Mouse (Mus musculus) limb, embryonic 10.5 days (tissue): ENCODE results near the gene Zfp534. TPM values are rescaled to one million over a fixed set of nuclear protein-coding genes. Genes with fewer than 3 reads are reported as not detected.
"Not testable (repeated sequence)": the region's sequence is repeated elsewhere in the genome, so short reads cannot be mapped to it uniquely, and the experiment has no call there.

Experiments used
- DNase-seq: peaks from one replicate; pipeline ENCODE4 v3.0.0-alpha.2; 2017; ENCODE audit warnings: low spot score
- H3K27ac ChIP-seq: fragments of 300-500 bp; sonication (generic); 2 replicates; pipeline ENCODE4 v1.5.1; 2016; ENCODE audit warnings: mild to moderate bottlenecking
- H3K27me3 ChIP-seq: fragments of 300-500 bp; sonication (generic); 2 replicates; pipeline ENCODE4 v1.6.1; 2016; ENCODE audit warnings: low read depth, mild to moderate bottlenecking; ENCODE audit not compliant: poor library complexity, severe bottlenecking
- H3K36me3 ChIP-seq: fragments of 300-500 bp; sonication (generic); 2 replicates; pipeline ENCODE4 v1.6.1; 2016; ENCODE audit warnings: mild to moderate bottlenecking, moderate library complexity
- H3K4me1 ChIP-seq: fragments of 300-500 bp; sonication (generic); 2 replicates; pipeline ENCODE4 v1.6.1; 2016
- H3K4me3 ChIP-seq: fragments of 300-500 bp; sonication (generic); 2 replicates; pipeline ENCODE4 v1.5.1; 2016; ENCODE audit warnings: mild to moderate bottlenecking, moderate library complexity
- H3K9me3 ChIP-seq: fragments of 300-500 bp; sonication (generic); replicated peaks from 2 replicates; pipeline ENCODE4 v1.6.1; 2016; ENCODE audit warnings: mild to moderate bottlenecking
- WGBS: fragments of 180-500 bp; shearing (Covaris S2); methylation state at CpG from one replicate; pipeline ENCODE4 v1.1.7; 2016; 5-methylcytosine and 5-hydroxymethylcytosine counted together
- polyA plus RNA-seq: library from polyadenylated mRNA; unstranded; fragments of >200 nt; fragmentation: Nextera tagmentation; extraction: Ambion mirVana; gene quantifications from 2 replicates; pipeline ENCODE4 v1.2.1, GENCODE M21; 2016

Gene Zfp534
- polyA plus RNA-seq: not detected in 2 replicates

GRCm38 (mm10) chr4:147702453-147702852 lies at the start of gene Zfp534:
Gene Zfp534, minus strand, starts transcription at chr4:147702553.
- WGBS: 90% methylated on average over 3 of the region's 3 CpGs
- not testable (repeated sequence) for H3K9me3 ChIP-seq

DNA sequence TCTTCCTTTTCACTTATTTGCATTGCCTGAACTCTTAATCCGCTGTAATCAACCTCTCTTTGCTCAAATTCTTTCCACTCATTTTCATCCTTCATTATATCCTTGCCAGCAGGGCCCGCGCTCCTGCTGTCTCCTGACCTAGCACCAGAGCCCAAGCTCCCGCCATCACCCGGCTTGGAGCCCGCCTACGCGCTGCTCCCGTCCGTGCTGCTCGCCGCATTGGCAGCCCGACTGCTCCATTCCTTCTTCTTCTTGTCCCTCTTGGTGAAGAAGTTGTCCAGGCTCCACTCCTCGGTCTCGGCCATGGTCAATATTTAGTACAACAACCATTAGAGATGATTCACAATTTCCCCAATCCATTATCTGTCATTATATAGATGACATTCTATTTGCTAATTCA lies 43.9 kb upstream of the Zfp534 start:
- H3K36me3 ChIP-seq, H3K4me3 ChIP-seq, H3K4me1 ChIP-seq, H3K9me3 ChIP-seq, H3K27ac ChIP-seq, DNase-seq, H3K27me3 ChIP-seq: not testable (repeated sequence)
- WGBS: 95% methylated on average over 14 of the region's 15 CpGs

More at GRCm38 (mm10) chr4:147702453-147702852, at the start of gene Zfp534:
- DNase-seq, H3K27me3 ChIP-seq, H3K27ac ChIP-seq, H3K36me3 ChIP-seq, H3K4me1 ChIP-seq, H3K4me3 ChIP-seq: not testable (repeated sequence)

- DNase-seq: peak; percentile 58
- not testable (repeated sequence) for H3K36me3 ChIP-seq, H3K9me3 ChIP-seq, H3K27ac ChIP-seq, H3K27me3 ChIP-seq, H3K4me1 ChIP-seq
- 28% methylated on average over 63 of the region's 63 CpGs for WGBS
- peak overlapping the region; percentile 48 for H3K4me3 ChIP-seq
Observed at GRCm38 (mm10) chr4:147738636-147739369, 36.5 kb upstream of the Zfp534 start.

DNA sequence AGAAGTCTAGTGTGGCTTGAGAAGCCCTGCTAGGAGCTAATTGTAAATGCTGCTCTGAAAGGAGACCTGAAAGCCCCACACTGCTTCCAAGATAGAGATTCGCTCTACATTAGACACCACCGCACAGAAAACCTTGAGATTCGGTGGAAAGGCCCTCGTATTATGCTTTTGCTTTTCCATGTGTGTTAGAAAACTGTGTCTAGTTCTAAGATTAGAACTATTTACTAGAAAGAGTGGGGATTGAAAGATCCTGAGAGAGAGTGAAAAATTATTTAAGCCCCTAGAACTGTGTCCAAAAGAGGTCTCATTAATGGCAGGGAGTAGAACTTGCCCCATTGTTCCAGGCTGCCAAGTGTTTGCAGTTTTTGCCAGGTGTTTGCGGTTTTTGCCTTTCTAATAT lies 47.1 kb downstream of the Zfp534 start:
- not testable (repeated sequence) for H3K36me3 ChIP-seq, H3K4me3 ChIP-seq, H3K9me3 ChIP-seq, H3K27me3 ChIP-seq, H3K4me1 ChIP-seq, DNase-seq, H3K27ac ChIP-seq
- WGBS: 94% methylated on average over 5 of the region's 5 CpGs

- H3K4me1 ChIP-seq, H3K36me3 ChIP-seq, H3K4me3 ChIP-seq, H3K27ac ChIP-seq, H3K27me3 ChIP-seq, DNase-seq, H3K9me3 ChIP-seq: not testable (repeated sequence)
- no CpG with 5 or more reads among the region's 3 CpGs for WGBS
Observed at GRCm38 (mm10) chr4:147647407-147647806, 54.9 kb downstream of the Zfp534 start.

DNA sequence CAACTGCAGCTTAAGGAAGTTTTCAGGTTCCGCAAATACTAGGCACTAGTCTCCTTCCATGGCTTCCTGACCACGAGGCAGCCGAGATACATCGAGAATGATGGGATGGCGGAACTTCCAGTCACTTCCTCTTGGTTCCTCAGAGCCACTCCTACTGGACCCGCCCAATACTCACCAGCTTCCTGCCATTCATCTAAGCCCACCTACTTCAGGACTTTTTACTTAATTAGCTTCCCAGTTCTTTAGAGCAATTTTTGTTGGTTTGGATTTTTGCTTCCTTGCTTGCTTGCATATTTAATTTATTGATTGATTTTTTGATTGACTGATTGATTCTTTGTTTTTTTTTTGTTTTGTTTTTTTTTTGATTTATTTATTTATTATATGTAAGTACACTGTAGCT lies 59.9 kb downstream of the Zfp534 start, which contains the start of gene Zfp979:
TSS of gene Zfp979 (minus strand) at position 101 of the 400 bp plus-strand sequence.
- H3K4me1 ChIP-seq, H3K27ac ChIP-seq, DNase-seq, H3K4me3 ChIP-seq, H3K27me3 ChIP-seq, H3K9me3 ChIP-seq, H3K36me3 ChIP-seq: not testable (repeated sequence)
- WGBS: no CpG with 5 or more reads among the region's 6 CpGs

GRCm38 (mm10) chr4:147641932-147642331 lies 60.4 kb downstream of the Zfp534 start:
- not testable (repeated sequence) for DNase-seq, H3K27ac ChIP-seq, H3K4me1 ChIP-seq, H3K36me3 ChIP-seq, H3K9me3 ChIP-seq, H3K27me3 ChIP-seq, H3K4me3 ChIP-seq
- WGBS: 48% methylated on average over 2 of the region's 3 CpGs

GRCm38 (mm10) chr4:147633818-147634262 lies 68.5 kb downstream of the Zfp534 start:
- H3K27ac ChIP-seq, H3K9me3 ChIP-seq, H3K4me1 ChIP-seq, H3K27me3 ChIP-seq, DNase-seq, H3K4me3 ChIP-seq, H3K36me3 ChIP-seq: not testable (repeated sequence)
- WGBS: no CpG with 5 or more reads among the region's 2 CpGs

Other genes with a start within 250 kb of the Zfp534 start
- 12.3 and 13.5 TPM in 2 replicates for gene Zfp982, start 210.1 kb downstream of the Zfp534 start, polyA plus RNA-seq
- gene Gm16503, start 162.3 kb downstream of the Zfp534 start, polyA plus RNA-seq: 0.75 and 1.0 TPM in 2 replicates
- gene Zfp985, start 149.3 kb downstream of the Zfp534 start, polyA plus RNA-seq: 0.25 and 0.34 TPM in 2 replicates
- 3.3 and 3.7 TPM in 2 replicates for gene Zfp979, start 60.0 kb downstream of the Zfp534 start, polyA plus RNA-seq
- 9.0 and 9.3 TPM in 2 replicates for gene Zfp984, start 107.2 kb upstream of the Zfp534 start, polyA plus RNA-seq
- gene Zfp933, start 145.8 kb upstream of the Zfp534 start, polyA plus RNA-seq: 5.2 and 5.4 TPM in 2 replicates
- gene Miip, start 166.3 kb upstream of the Zfp534 start, polyA plus RNA-seq: 57.4 and 64.2 TPM in 2 replicates
- gene Fv1, start 166.4 kb upstream of the Zfp534 start, polyA plus RNA-seq: 13.5 and 13.7 TPM in 2 replicates
- gene Mfn2, start 202.2 kb upstream of the Zfp534 start, polyA plus RNA-seq: 29.7 and 31.5 TPM in 2 replicates
- 29.1 and 31.5 TPM in 2 replicates for gene Plod1, start 234.2 kb upstream of the Zfp534 start, polyA plus RNA-seq
- 13.3 and 13.5 TPM in 2 replicates for gene 2510039O18Rik, start 238.3 kb upstream of the Zfp534 start, polyA plus RNA-seq